Mouse (Mus musculus): ENCODE results near the gene Itga8.

The Itga8 gene

GRCm38 (mm10) chr2:12092203-12092984 is 209.3 kb downstream of the Itga8 start:
- DNase-seq (ENCODE audit: low read depth, low spot score) = no peak

GRCm38 (mm10) chr2:12090993-12091392 is 210.7 kb downstream of the Itga8 start:
- DNase-seq (ENCODE audit: low read depth, low spot score) = no peak

GRCm38 (mm10) chr2:12085492-12085891 is 216.2 kb downstream of the Itga8 start:
- no peak for DNase-seq (ENCODE audit: low read depth, low spot score)

- no peak for DNase-seq (ENCODE audit: low read depth, low spot score)
Observed at GRCm38 (mm10) chr2:12084341-12084740, 217.4 kb downstream of the Itga8 start.

GRCm38 (mm10) chr2:12077266-12077891 is 224.3 kb downstream of the Itga8 start:
- no peak for DNase-seq (ENCODE audit: low read depth, low spot score)

GRCm38 (mm10) chr2:12065669-12066399 is 235.9 kb downstream of the Itga8 start:
- DNase-seq (ENCODE audit: low read depth, low spot score) = no peak

GRCm38 (mm10) chr2:12060034-12060723 is 241.5 kb downstream of the Itga8 start:
- no peak for DNase-seq (ENCODE audit: low read depth, low spot score)
